Mouse (Mus musculus): ENCODE data around the gene Erich2. TPM values are rescaled to one million over a fixed set of nuclear protein-coding genes. Genes with fewer than 3 reads are reported as not detected.

The Erich2 gene
- total and polyA plus RNA-seq, 3 experiments = not detected

GRCm38 (mm10) chr2:70503436-70503835 is 5.2 kb upstream of the Erich2 start:
- no peak overlapping the region for H3K9ac ChIP-seq (ENCODE audit: control insufficient read depth, low read depth, low read length, poor library complexity, severe bottlenecking)
- no peaks in the 10 kb centered on the region for H3K79me2 ChIP-seq (ENCODE audit: control insufficient read depth, insufficient read depth, low read length, poor library complexity)
- TF ChIP-seq GABPA (IDR thresholded peaks at IDR 0.05; ENCODE audit: low read depth, low read length) (no peak), ELF1 (IDR thresholded peaks at IDR 0.05; ENCODE audit: low read depth, low read length) (no peak), TBP (IDR thresholded peaks at IDR 0.05; ENCODE audit: low read depth, low read length) (no peak), MAFK (IDR thresholded peaks at IDR 0.05; ENCODE audit: borderline replicate concordance, low read depth, low read length) (no peak), POLR2AphosphoS2 (IDR thresholded peaks at IDR 0.05; ENCODE audit: low read length) (no peak)
- H3K36me3 ChIP-seq (ENCODE audit: control insufficient read depth in 1 of 2, insufficient read depth in 2 of 2, low read length in 2 of 2) = no peaks in the 10 kb centered on the region
- H3K9me3 ChIP-seq (replicated peaks; ENCODE audit: insufficient read depth, low read length) = no peaks in the 10 kb centered on the region
- H3K27me3 ChIP-seq (ENCODE audit: control insufficient read depth in 1 of 2, insufficient read depth in 2 of 2, low read length in 2 of 2) = no peaks in the 10 kb centered on the region
- no peak overlapping the region for H3K27ac ChIP-seq (ENCODE audit: control insufficient read depth, low read depth, low read length)
- H3K4me3 ChIP-seq (ENCODE audit: control insufficient read depth in 1 of 2, insufficient read depth in 1 of 2, low read depth in 2 of 2, low read length in 2 of 2) = no peak overlapping the region
- DNase-seq (ENCODE audit: low read depth, low spot score) = peak; percentile 1
- H3K4me1 ChIP-seq (ENCODE audit: control insufficient read depth in 1 of 2, insufficient read depth in 2 of 2, low read length in 2 of 2) = no peaks in the 10 kb centered on the region

GRCm38 (mm10) chr2:70505229-70505628 is 3.4 kb upstream of the Erich2 start:
- no peak overlapping the region for H3K4me3 ChIP-seq (ENCODE audit: control insufficient read depth in 1 of 2, insufficient read depth in 1 of 2, low read depth in 2 of 2, low read length in 2 of 2)
- no peak overlapping the region for H3K9ac ChIP-seq (ENCODE audit: control insufficient read depth, low read depth, low read length, poor library complexity, severe bottlenecking)
- no peak for DNase-seq (ENCODE audit: low read depth, low spot score)
- no peaks in the 10 kb centered on the region for H3K9me3 ChIP-seq (replicated peaks; ENCODE audit: insufficient read depth, low read length)
- H3K27me3 ChIP-seq (ENCODE audit: control insufficient read depth in 1 of 2, insufficient read depth in 2 of 2, low read length in 2 of 2) = no peaks in the 10 kb centered on the region
- TF ChIP-seq EP300 (IDR thresholded peaks at IDR 0.05; ENCODE audit: low read depth in 1 of 2, low read length in 2 of 2) (no peak), TBP (IDR thresholded peaks at IDR 0.05; ENCODE audit: low read depth, low read length) (no peak), NRF1 (IDR thresholded peaks at IDR 0.05; ENCODE audit: insufficient read depth, low read depth, low read length, poor library complexity, severe bottlenecking) (no peak), BHLHE40 (IDR thresholded peaks at IDR 0.05; ENCODE audit: borderline replicate concordance, low read depth, low read length) (no peak), TCF12 (IDR thresholded peaks at IDR 0.05; ENCODE audit: low read depth, low read length) (no peak), POLR2A (IDR thresholded peaks at IDR 0.05; ENCODE audit: control insufficient read depth in 1 of 2, insufficient read depth in 1 of 2, low read depth in 1 of 2, low read length in 2 of 2, poor library complexity in 1 of 2) (no peak), GABPA (IDR thresholded peaks at IDR 0.05; ENCODE audit: low read depth, low read length) (no peak), CHD2 (IDR thresholded peaks at IDR 0.05; ENCODE audit: low read length) (no peak), ZMIZ1 (IDR thresholded peaks at IDR 0.05; ENCODE audit: low read depth, low read length) (no peak), MXI1 (IDR thresholded peaks at IDR 0.05; ENCODE audit: low read depth, low read length) (no peak), MYB (IDR thresholded peaks at IDR 0.05; ENCODE audit: low read depth, low read length) (no peak), RCOR1 (IDR thresholded peaks at IDR 0.05; ENCODE audit: low read depth, low read length) (no peak), ELF1 (IDR thresholded peaks at IDR 0.05; ENCODE audit: low read depth, low read length) (no peak), MAFK (IDR thresholded peaks at IDR 0.05; ENCODE audit: borderline replicate concordance, low read depth, low read length) (no peak), UBTF (IDR thresholded peaks at IDR 0.05; ENCODE audit: borderline replicate concordance, insufficient read depth, low read depth, low read length) (no peak), JUND (IDR thresholded peaks at IDR 0.05; ENCODE audit: low read depth, low read length) (no peak)
- H3K27ac ChIP-seq (ENCODE audit: control insufficient read depth, low read depth, low read length) = no peak overlapping the region
- H3K4me1 ChIP-seq (ENCODE audit: control insufficient read depth in 1 of 2, insufficient read depth in 2 of 2, low read length in 2 of 2) = no peaks in the 10 kb centered on the region
- H3K79me2 ChIP-seq (ENCODE audit: control insufficient read depth, insufficient read depth, low read length, poor library complexity) = no peaks in the 10 kb centered on the region
- no peaks in the 10 kb centered on the region for H3K36me3 ChIP-seq (ENCODE audit: control insufficient read depth in 1 of 2, insufficient read depth in 2 of 2, low read length in 2 of 2)
